Mouse (Mus musculus) left cerebral cortex, adult 8-10 months (tissue): Measurements from ENCODE around the gene Chrnb1. TPM values are rescaled to one million over a fixed set of nuclear protein-coding genes. Genes with fewer than 3 reads are reported as not detected.

Experiments
- DNase-seq, 2 experiments: peaks; one replicate each; pipeline ENCODE4 v3.0.0; 2022; ENCODE audit warnings: low spot score in 2 of 2
- total RNA-seq, 4 experiments: library from RNA; stranded (reverse); gene quantifications; 2 replicates each; pipeline ENCODE4 v1.2.4; 2022

The Chrnb1 gene
- total RNA-seq, 4 experiments from 2014 or later = 0.51 to 1.2 (median 0.92) TPM

- no peak for DNase-seq
Measured at GRCm38 (mm10) chr11:69777504-69778257, 18.1 kb downstream of the Chrnb1 start.

DNA sequence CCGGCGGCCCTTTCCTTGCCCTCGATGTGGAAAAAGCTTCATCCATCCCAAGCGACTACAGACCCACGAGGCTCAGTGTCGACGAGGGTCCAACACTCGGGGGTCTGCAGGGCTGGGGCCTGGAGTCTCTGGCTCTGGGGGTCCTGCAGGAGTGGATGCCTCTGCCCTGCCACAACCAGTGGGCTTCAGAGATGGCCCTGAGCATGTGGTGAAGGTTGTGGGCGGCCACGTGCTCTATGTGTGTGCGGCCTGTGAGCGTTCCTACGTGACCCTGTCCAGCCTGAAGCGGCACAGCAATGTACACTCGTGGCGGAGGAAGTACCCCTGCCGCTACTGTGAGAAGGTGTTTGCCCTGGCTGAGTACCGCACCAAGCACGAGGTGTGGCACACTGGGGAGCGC lies 19.3 kb downstream of the Chrnb1 start:
- DNase-seq = no peak

GRCm38 (mm10) chr11:69775716-69776115 lies 20.0 kb downstream of the Chrnb1 start:
- no peak for DNase-seq

GRCm38 (mm10) chr11:69774961-69775360 lies 20.8 kb downstream of the Chrnb1 start:
- no peak for DNase-seq

GRCm38 (mm10) chr11:69767625-69767909 lies 28.2 kb downstream of the Chrnb1 start:
- DNase-seq = no peak

- no peak for DNase-seq
Measured at GRCm38 (mm10) chr11:69766872-69767624, 28.7 kb downstream of the Chrnb1 start.

GRCm38 (mm10) chr11:69766126-69766609 lies 29.6 kb downstream of the Chrnb1 start:
- DNase-seq = peak in 1 of 2 experiments; percentile 73

DNA sequence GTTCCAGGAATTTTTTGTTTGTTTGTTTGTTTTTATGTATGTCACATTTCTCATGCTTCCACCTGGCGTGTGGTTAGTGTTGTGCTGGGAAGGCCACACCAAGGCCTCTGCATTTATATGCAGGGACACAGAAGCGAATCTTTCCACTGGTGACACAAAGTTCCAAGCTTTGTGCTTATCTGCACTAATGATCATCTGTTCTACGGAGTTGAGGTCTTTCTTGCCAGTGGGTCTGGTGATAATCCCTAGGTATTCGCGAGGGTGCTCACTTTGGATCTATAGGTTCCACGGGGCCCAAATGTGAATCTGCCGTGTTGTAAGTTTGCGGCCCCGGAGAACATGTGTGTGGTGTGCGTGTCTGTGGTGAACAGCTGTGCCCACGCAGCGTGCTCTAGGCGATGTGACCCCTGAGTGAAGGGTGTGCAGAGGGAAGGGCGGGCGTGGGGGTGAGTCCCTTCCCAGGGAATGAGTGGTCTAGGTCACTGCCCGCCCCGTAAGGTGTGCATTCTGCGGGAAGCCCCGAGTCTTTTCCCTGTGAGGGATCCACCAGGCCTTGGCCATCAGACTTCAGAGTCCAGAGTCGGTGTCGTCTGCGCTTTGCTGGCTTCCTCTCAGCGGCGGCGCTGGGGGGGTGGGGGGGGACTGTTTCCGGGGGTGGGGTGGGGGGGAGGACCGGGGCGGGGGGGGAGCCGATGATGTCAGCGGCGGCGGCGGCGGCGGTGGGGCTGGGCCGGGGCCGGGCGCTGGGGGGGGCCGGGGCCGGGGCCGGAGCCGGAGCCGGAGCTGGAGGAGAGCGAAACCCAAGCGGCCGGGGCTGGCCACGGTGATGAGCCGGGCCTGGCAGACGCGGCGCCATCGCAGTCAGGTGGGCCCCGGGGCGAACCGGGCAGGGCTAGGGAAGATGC lies 30.3 kb downstream of the Chrnb1 start, which contains the start of gene Zbtb4:
Gene Zbtb4 (plus strand): TSS at position 692 of the 905 bp plus-strand sequence.
- no peak for DNase-seq

GRCm38 (mm10) chr11:69763551-69763950 lies 32.2 kb downstream of the Chrnb1 start:
- DNase-seq = no peak

- DNase-seq = no peak
Measured at GRCm38 (mm10) chr11:69761868-69762267, 33.9 kb downstream of the Chrnb1 start, which contains the start of gene Slc35g3. Gene Slc35g3, minus strand, starts transcription at chr11:69761968.

GRCm38 (mm10) chr11:69760901-69761200 lies 34.9 kb downstream of the Chrnb1 start:
- no peak for DNase-seq

- DNase-seq = no peak
Measured at GRCm38 (mm10) chr11:69760160-69760900, 35.4 kb downstream of the Chrnb1 start.

DNA sequence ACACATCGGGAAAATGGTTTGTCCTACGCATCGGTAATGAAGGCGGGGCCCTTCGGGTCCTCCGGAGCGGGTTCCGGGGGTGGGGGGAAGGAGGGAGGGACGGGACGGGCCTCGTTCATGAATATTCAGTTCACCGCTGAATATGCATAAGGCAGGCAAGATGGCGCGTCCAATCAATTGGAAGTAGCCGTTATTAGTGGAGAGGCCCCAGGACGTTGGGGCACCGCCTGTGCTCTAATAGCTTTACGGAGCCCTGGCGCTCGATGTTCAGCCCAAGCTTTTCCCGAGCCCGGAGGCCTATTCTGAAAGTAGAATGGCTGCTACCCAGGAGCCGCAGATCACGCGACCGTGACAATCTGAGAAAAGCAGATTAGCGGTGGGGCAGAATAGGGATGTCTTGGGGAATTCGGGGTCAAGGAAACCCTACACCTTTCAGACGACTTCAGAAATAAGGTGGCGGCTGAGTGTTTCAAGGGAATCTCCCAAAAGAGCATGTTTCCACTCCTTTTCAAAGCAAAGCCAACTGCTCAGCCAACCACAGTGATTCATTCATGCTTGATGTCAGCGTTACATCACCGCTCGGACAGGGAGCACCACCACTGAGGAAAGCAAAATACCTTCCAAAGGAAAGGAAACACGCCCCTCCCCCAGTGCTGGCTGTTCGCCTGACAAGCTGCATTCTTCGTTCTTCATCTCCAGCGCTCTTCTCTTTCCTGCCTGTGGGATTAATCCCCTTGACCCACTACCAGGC lies 36.6 kb downstream of the Chrnb1 start:
- peak; percentile 80 to 88 for DNase-seq

GRCm38 (mm10) chr11:69758478-69758970 lies 37.2 kb downstream of the Chrnb1 start, which contains the start of gene Polr2a:
Gene Polr2a, minus strand, starts transcription at chr11:69758637.
- peak; percentile 96 to 99 for DNase-seq

GRCm38 (mm10) chr11:69758090-69758456 lies 37.7 kb downstream of the Chrnb1 start:
- DNase-seq = peak; percentile 94 to 99

GRCm38 (mm10) chr11:69757303-69758089 lies 38.2 kb downstream of the Chrnb1 start:
- DNase-seq = no peak

DNA sequence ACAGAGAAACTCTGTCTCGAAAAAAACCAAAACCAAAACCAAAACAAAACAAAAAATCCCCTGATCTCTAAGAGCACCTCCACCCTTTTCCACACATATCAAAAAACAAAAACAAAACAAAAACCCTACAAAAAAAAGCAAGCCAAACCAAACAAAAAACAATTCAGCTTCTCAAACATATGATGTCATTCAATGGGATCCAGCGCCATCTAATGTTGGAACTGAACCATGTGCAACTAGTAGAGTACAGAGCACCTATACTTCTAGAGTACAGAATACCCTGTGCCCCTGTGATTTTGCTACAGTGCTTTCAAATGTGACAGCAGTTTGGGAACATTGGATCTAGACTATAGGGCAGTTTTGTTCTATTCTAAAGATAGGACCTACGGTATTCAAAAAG lies 41.0 kb downstream of the Chrnb1 start:
- no peak for DNase-seq

DNA sequence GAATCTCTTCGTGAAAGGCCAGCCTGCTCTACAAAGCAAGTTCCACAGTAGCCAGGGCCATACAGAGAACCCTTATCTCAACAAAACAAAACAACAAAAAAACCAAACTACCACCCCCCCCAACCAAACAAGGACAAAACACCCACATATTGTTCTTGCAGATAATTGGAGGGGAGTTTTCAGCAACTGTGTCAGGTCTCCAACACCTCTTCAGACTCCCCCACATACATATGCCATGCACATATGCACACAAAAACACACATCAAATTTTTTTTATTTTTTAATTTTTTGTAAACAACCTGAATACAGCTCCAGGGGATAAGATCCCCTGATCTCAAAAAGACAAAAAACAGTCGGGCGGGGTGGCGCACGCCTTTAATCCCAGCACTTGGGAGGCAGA lies 41.5 kb downstream of the Chrnb1 start:
- no peak for DNase-seq

GRCm38 (mm10) chr11:69752686-69753085 lies 43.1 kb downstream of the Chrnb1 start:
- DNase-seq = no peak
